1 mouse cellular context compared by ENCODE assay signal in the genomic region with DNA sequence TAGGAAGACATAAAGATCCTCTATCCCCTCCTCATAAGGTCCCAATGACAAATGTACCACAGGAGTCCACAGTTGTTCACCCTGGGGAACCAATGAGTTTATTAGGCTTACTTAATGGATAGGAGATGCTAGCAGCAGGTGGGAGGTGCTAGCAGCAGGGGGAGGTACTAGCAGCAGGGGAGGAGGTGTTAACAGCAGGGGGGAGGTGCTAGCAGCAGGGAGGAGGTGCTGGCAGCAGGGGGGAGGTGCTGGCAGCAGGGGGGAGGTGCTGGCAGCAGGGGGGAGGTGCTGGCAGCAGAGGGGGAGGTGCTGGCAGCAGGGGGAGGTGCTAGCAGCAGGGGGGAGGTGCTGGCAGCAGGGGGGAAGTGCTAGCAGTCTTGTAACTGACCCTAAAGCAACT.
TF ChIP-seq lines count a peak whose summit lies in the region.

No protein-coding gene starts in this region.

TF ChIP-seq in CH12.LX, 34 proteins besides CTCF, POLR2A, EP300 and RAD21 (continued from another document):
- TF ChIP-seq NELFE (IDR thresholded peaks at IDR 0.05; ENCODE audit: low read depth, low read length) (no peak), POLR2AphosphoS2 (IDR thresholded peaks at IDR 0.05; ENCODE audit: low read depth, low read length) (no peak)
